Mouse (Mus musculus): ENCODE data around the gene Ccdc110.

The Ccdc110 gene

GRCm38 (mm10) chr8:45986665-45987064 is 52.2 kb downstream of the Ccdc110 start:
- no peak for DNase-seq

DNA sequence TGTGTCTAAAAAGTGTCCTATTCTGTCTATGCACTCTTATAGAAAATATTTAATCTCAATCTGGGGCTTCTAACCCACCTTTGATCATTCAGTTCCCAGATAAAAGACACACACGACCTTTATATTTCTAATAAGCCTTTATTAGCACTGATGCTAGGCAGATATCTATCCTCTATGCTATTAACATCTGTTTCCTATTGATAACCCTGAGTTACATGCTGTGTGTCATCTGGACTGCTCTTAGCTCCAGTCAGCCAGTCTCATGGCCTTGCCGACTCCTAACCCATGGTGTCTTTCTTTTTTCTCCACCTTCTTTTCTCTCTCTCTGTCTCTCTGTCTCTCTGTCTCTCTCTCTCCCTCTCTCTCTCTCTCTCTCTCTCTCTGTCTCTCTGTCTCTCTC is 53.8 kb downstream of the Ccdc110 start:
- DNase-seq = no peak

DNA sequence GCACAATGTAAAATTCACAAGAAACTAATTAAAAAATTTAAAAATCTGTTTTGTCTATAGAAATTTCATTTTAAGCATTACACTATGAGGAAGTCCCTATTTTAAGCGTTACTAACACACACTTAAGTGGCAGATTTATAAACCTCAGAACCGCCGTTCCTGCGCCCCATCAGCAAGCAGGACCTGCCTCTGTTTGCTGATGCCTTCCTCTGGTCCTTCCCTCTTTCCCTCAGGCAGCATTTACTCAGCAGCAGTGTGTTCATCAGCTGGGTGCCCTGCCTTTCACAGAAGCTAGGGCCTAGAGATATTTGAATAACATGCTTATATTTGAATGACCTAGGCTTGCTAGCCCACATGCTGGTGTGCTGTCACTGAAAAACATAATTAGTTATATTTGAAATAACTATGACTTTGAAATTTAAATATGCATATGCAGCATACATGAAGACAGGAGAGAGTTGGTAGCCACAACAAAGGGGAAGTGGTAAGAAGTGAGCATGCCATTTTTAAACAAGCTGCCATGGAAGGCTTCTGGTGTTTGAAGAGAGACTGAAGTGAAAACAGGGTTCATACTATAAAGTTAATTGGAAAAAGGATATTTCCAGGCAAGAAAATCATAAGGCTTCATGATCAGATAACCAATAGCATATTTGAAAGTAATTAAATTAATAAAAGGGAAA is 56.4 kb downstream of the Ccdc110 start:
- DNase-seq = no peak
